Mouse (Mus musculus) liver, embryonic 16.5 days (tissue): ENCODE measurements around the gene Sp6. TPM values are rescaled to one million over a fixed set of nuclear protein-coding genes. Genes with fewer than 3 reads are reported as not detected.
A peak's percentile ranks its signal among the peaks of the same experiment; 100 is the strongest.

Experiments
- ATAC-seq: fragments of 200-750 bp; cut with Nextera tagmentation; 2 replicates; pipeline ENCODE4 v1.8.0; 2017; ENCODE audit warnings: low read depth, mild to moderate bottlenecking, moderate number of reproducible peaks, moderate library complexity
- H3K27ac ChIP-seq: fragments of 300-500 bp; sonication (generic); 2 replicates; pipeline ENCODE4 v1.5.1; 2014; ENCODE audit warnings: mild to moderate bottlenecking, low read length
- H3K27me3 ChIP-seq: fragments of 300-500 bp; sonication (generic); 2 replicates; pipeline ENCODE4 v1.6.1; 2014; ENCODE audit warnings: low read depth, low read length, mixed read lengths; ENCODE audit not compliant: control insufficient read depth, insufficient read depth
- H3K36me3 ChIP-seq: fragments of 300-500 bp; sonication (generic); 2 replicates; pipeline ENCODE4 v1.6.1; 2014; ENCODE audit warnings: mild to moderate bottlenecking; ENCODE audit not compliant: control insufficient read depth, insufficient read depth
- H3K4me1 ChIP-seq: fragments of 300-500 bp; sonication (generic); 2 replicates; pipeline ENCODE4 v1.6.1; 2014; ENCODE audit warnings: low read depth, low read length, mixed read lengths; ENCODE audit not compliant: control insufficient read depth
- H3K4me2 ChIP-seq: fragments of 300-500 bp; sonication (generic); 2 replicates; pipeline ENCODE4 v1.6.1; 2014; ENCODE audit warnings: low read depth, low read length, mixed read lengths
- H3K4me3 ChIP-seq: fragments of 300-500 bp; sonication (generic); 2 replicates; pipeline ENCODE4 v1.5.1; 2014; ENCODE audit warnings: low read depth, mild to moderate bottlenecking, low read length
- H3K9ac ChIP-seq: fragments of 300-500 bp; sonication (generic); 2 replicates; pipeline ENCODE4 v1.6.1; 2014; ENCODE audit warnings: low read depth, low read length
- H3K9me3 ChIP-seq: fragments of 300-500 bp; sonication (generic); replicated peaks from 2 replicates; pipeline ENCODE4 v1.6.1; 2016; ENCODE audit warnings: low read length; ENCODE audit not compliant: control insufficient read depth
- WGBS: fragments of 180-500 bp; shearing (Covaris S2); extraction: QIAGEN DNeasy Blood & Tissue Kit; methylation state at CpG from one replicate; pipeline ENCODE4 v1.1.7; 2014; ENCODE audit not compliant: insufficient replicate concordance; 5-methylcytosine and 5-hydroxymethylcytosine counted together
- polyA plus RNA-seq: library from polyadenylated mRNA; unstranded; fragments of >200 nt; fragmentation: Nextera tagmentation; extraction: Ambion mirVana; gene quantifications from 2 replicates; pipeline ENCODE4 v1.2.1, GENCODE M21; 2015

Gene Sp6
- polyA plus RNA-seq, 1 experiment from 2014 or later: not detected

- Histone ChIP-seq H3K9me3 (no peaks in the 10 kb centered on the region), H3K27ac (peak overlapping the region; percentile 3; the same call in 1 of the 2 replicates), H3K36me3 (no peaks in the 10 kb centered on the region; the same call in 1 of the 2 replicates), H3K9ac (peak overlapping the region; percentile 38; the same call in 1 of the 2 replicates), H3K4me2 (peak overlapping the region; percentile 77), H3K27me3 (no peaks in the 10 kb centered on the region), H3K4me3 (peak overlapping the region; percentile 79), H3K4me1 (peaks cover 12% of the 10 kb centered on the region)
- WGBS: 28% methylated on average over 12 of the region's 12 CpGs
- no peak for ATAC-seq
Observed at GRCm38 (mm10) chr11:97040301-97041021, 27.3 kb downstream of the Sp6 start.

- Histone ChIP-seq H3K4me3 (peak within 1 kb of the TSS; percentile 79), H3K4me2 (peak within 1 kb of the TSS; percentile 77), H3K9me3 (no peaks in the 10 kb centered on the region), H3K4me1 (peaks cover 12% of the 10 kb centered on the region), H3K27ac (peak within 1 kb of the TSS; percentile 61), H3K36me3 (no peaks in the 10 kb centered on the region; the same call in 1 of the 2 replicates), H3K9ac (peak within 1 kb of the TSS; percentile 82), H3K27me3 (no peaks in the 10 kb centered on the region)
- ATAC-seq: peak; percentile 87
- WGBS: under 1% methylated on average over 48 of the region's 48 CpGs
Observed at GRCm38 (mm10) chr11:97041022-97041899, 28.1 kb downstream of the Sp6 start, which contains the start of the genes Lrrc46 and Mrpl10. Lrrc46 (minus strand) TSS chr11:97041407. Mrpl10 (plus strand) TSS chr11:97041560.

GRCm38 (mm10) chr11:97044902-97045301, 31.7 kb downstream of the Sp6 start:
- H3K36me3 ChIP-seq: no peaks in the 10 kb centered on the region; the same call in 1 of the 2 replicates
- H3K4me3 ChIP-seq: no peak overlapping the region
- H3K9me3 ChIP-seq: no peaks in the 10 kb centered on the region
- H3K27ac ChIP-seq: no peak overlapping the region
- H3K4me2 ChIP-seq: no peak overlapping the region
- WGBS: 81% methylated on average over 8 of the region's 8 CpGs
- H3K27me3 ChIP-seq: no peaks in the 10 kb centered on the region
- H3K4me1 ChIP-seq: peaks cover 12% of the 10 kb centered on the region
- no peak overlapping the region for H3K9ac ChIP-seq
- no peak for ATAC-seq

- H3K4me2 ChIP-seq: no peak overlapping the region
- 74% methylated on average over 7 of the region's 7 CpGs for WGBS
- H3K9me3 ChIP-seq: no peaks in the 10 kb centered on the region
Observed at GRCm38 (mm10) chr11:97045861-97046260, 32.7 kb downstream of the Sp6 start.

GRCm38 (mm10) chr11:97048090-97048650, 35.0 kb downstream of the Sp6 start:
- Histone ChIP-seq H3K9me3 (no peaks in the 10 kb centered on the region), H3K36me3 (no peaks in the 10 kb centered on the region; the same call in 1 of the 2 replicates), H3K4me2 (no peak overlapping the region), H3K27ac (no peak overlapping the region), H3K4me3 (no peak overlapping the region), H3K9ac (no peak overlapping the region), H3K27me3 (no peaks in the 10 kb centered on the region), H3K4me1 (peaks cover 23% of the 10 kb centered on the region)
- WGBS: 74% methylated on average over 8 of the region's 8 CpGs
- no peak for ATAC-seq

More at GRCm38 (mm10) chr11:97045861-97046260, 32.7 kb downstream of the Sp6 start:
- Histone ChIP-seq H3K36me3 (no peaks in the 10 kb centered on the region; the same call in 1 of the 2 replicates), H3K27me3 (no peaks in the 10 kb centered on the region), H3K9ac (no peak overlapping the region), H3K4me3 (no peak overlapping the region), H3K27ac (no peak overlapping the region), H3K4me1 (peaks cover 14% of the 10 kb centered on the region)
- no peak for ATAC-seq

- WGBS: 68% methylated on average over 6 of the region's 6 CpGs
- no peak for ATAC-seq
- no peak overlapping the region for H3K4me2 ChIP-seq
- H3K9me3 ChIP-seq: no peaks in the 10 kb centered on the region
- H3K9ac ChIP-seq: no peak overlapping the region
- no peak overlapping the region for H3K4me3 ChIP-seq
- H3K27me3 ChIP-seq: no peaks in the 10 kb centered on the region
- H3K4me1 ChIP-seq: peaks cover 23% of the 10 kb centered on the region
- H3K27ac ChIP-seq: no peak overlapping the region
- no peaks in the 10 kb centered on the region; the same call in 1 of the 2 replicates for H3K36me3 ChIP-seq
Observed at GRCm38 (mm10) chr11:97049492-97050085, 36.4 kb downstream of the Sp6 start.

GRCm38 (mm10) chr11:97050216-97050943, 37.2 kb downstream of the Sp6 start, which contains the start of gene Osbpl7:
Osbpl7 (plus strand) TSS chr11:97050628.
- Histone ChIP-seq H3K4me1 (peaks cover 23% of the 10 kb centered on the region), H3K27me3 (no peaks in the 10 kb centered on the region), H3K4me3 (peak within 1 kb of the TSS; percentile 62), H3K9me3 (no peaks in the 10 kb centered on the region), H3K27ac (peak within 1 kb of the TSS; percentile 18; the same call in 1 of the 2 replicates), H3K4me2 (peak within 1 kb of the TSS; percentile 75), H3K36me3 (no peaks in the 10 kb centered on the region; the same call in 1 of the 2 replicates), H3K9ac (peak within 1 kb of the TSS; percentile 73)
- peak; percentile 66 for ATAC-seq
- 2% methylated on average over 18 of the region's 18 CpGs for WGBS
